Mouse (Mus musculus) gastrocnemius, postnatal 10 days (tissue): ENCODE data around the gene Tmem167. TPM values are rescaled to one million over a fixed set of nuclear protein-coding genes. Genes with fewer than 3 reads are reported as not detected.
"Not testable (repeated sequence)": the region's sequence is repeated elsewhere in the genome, so short reads cannot be mapped to it uniquely, and the experiment has no call there.

ENCODE experiments used
- DNase-seq: peaks from one replicate; pipeline ENCODE4 v3.0.0; 2021; ENCODE audit warnings: mixed read lengths
- long read RNA-seq, 2 experiments: library from polyadenylated mRNA; stranded (forward); transcript quantifications; one replicate each; pipeline ENCODE4 v2.0.0; 2021
- total RNA-seq, 2 experiments: library from RNA; stranded (reverse); gene quantifications; 2 replicates each; pipeline ENCODE4 v1.2.3; 2021

Gene Tmem167
- total RNA-seq, result 10 to 100 TPM; 12.3 to 14.5 TPM
- long read RNA-seq, experiment 1, full-length matches to known transcripts, result 54 of 64 reads
- long read RNA-seq, experiment 1, partial matches to known transcripts, result 4 of 64 reads
- long read RNA-seq, experiment 1, other reads (novel, unspliced or antisense), result 6 of 64 reads
- long read RNA-seq, experiment 2, full-length matches to known transcripts, result 40 of 45 reads
- long read RNA-seq, experiment 2, partial matches to known transcripts, result 2 of 45 reads
- long read RNA-seq, experiment 2, other reads (novel, unspliced or antisense), result 3 of 45 reads

DNA sequence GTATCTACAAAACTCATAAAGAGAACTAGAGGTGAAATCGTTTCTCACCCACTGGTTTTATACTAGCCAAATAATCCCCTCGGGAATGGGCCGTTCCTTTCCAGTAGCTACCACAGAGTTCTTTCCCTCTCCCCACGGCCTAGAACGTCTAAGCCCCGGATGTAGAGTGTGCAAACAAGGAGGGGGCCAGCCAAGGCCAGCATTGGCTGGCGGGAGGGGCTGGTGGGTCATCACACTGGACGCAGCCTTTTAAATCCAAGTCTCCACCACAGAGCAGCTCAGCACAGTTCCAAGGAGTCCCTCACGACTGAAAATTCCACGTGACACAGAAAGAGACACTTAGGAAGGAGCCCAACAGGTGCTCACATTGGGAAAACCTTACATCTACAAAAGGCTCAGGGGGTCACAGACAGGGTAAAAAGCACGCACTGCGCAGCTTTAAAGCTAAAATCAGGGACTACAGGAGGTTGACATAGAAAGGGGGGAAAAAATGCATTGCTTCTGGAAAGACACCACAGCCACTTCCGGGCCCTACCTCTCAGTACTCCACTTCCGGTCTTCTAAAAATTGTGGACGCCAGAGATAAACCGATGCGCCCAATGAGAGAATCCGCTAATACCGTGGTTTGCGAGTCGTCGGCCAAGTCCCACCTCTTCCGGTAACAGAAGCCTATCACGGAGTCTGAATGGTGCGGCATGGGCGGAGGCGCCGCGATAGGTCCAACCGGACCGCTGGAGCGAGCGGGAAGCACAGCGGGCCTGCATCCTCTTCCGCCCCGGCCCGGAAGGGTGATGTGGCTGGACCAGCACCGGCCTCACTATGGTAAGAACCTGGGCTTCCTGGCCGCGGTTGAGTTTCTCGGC is at the start of gene Tmem167, which contains the start of gene Xrcc4:
Gene Tmem167, plus strand, starts transcription at position 162 of the 863 bp plus-strand sequence.
Gene Xrcc4, minus strand, starts transcription at position 647 of the 863 bp plus-strand sequence.
- DNase-seq, result peak; percentile 94

DNA sequence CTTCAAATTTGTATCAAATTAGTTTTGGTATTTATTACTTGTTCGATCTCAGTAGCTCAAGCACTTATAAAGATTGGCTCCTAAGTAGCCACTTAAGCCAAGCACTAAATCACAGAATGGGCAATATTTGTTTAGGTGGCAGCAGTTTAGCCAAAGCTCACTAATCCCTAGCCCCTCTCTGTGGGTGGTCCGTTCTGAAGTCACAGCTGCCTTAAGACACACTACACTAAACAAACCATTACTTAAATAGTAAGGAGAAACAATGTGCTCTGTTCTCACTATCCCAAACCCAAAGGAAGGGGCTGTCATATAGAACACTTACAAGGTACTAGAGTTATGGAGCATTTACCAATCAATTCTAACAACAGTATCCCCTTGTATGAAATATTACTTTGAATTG is 49.3 kb upstream of the Tmem167 start:
- DNase-seq, result no peak

GRCm38 (mm10) chr13:90051735-90052134 is 37.2 kb upstream of the Tmem167 start:
- DNase-seq, result no peak

GRCm38 (mm10) chr13:90052408-90052807 is 36.5 kb upstream of the Tmem167 start:
- DNase-seq, result no peak

GRCm38 (mm10) chr13:90061877-90062276 is 27.0 kb upstream of the Tmem167 start:
- no peak for DNase-seq

GRCm38 (mm10) chr13:90089825-90090183 is 881 bp downstream of the Tmem167 start:
- no peak for DNase-seq

DNA sequence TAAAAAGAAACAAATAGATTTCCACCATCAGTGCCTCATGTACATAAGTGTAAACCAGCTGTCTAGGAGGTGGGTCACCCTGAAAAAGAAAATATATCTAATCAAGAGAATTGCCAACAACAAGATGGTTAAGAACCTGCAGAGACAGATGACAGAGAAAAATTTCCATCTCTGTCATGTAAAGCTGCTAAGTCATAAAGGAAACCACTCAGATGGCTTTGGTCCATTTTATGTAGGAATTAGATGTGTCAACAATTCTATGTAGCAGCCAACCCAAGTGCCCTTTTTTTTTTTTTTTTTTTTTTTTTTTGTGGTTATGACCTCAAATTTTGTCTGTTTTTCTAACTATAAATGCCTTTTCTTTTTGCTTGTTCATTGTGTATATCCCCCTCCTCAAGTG is 12.6 kb downstream of the Tmem167 start:
- DNase-seq, result no peak

DNA sequence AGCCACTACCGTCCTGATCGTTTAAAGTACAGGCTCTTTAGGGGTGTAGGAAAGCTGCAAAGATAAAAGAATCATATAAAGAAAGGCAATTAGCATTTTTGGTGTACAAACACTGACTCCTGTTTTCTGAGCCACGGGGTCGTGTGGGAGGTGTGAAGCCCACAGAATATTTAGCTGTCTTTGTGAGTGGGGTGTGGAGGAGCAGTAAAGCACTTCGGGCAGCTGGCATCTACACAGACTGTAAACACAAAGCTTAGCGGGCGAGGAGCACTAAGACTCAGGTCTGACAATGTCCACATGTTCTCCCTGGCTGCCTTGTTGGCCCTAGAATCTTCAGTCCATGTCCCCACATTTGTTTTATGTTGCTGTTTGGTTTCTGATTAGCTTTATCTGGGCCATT is 17.2 kb downstream of the Tmem167 start:
- no peak for DNase-seq

DNA sequence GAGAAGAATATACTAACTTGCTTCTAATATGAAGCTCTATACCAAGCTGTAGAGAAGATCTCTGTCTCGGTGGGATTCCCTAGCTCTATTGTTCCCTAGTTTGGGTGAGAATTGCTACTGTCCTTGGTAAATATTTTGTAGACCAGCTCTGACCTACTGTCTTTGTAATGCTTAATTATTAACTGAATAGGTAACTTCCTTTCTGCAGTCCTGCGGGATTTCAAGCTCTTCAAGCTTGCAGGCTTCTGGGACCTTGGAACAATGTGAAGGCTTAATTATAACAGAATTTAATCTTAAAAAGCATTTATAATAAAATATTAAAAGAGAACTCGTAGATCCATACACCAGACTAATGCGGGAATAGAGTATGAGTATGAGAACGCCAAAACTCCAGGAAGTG is 19.8 kb downstream of the Tmem167 start:
- not testable (repeated sequence) for DNase-seq

DNA sequence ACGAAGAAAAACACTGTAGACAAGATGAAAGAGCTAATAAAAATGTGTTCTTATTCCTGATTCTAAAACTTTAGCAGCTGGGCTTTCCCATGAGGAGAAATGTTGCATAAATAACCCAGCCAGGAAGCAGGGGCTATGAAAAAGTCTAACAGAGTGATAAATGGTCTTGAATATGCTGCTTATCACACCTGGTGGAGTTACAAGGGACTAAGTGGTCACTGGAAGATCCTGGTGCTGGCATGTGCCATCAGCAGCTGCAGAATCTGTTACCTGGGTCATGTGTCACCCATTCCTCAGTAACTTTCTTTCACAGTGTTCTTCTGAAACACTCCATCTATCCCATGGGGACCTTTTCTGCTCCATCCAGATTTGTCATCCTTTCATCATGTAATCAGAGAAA is 22.8 kb downstream of the Tmem167 start:
- DNase-seq, result no peak

GRCm38 (mm10) chr13:90136156-90136910 is 47.4 kb downstream of the Tmem167 start:
- DNase-seq, result peak; percentile 62

DNA sequence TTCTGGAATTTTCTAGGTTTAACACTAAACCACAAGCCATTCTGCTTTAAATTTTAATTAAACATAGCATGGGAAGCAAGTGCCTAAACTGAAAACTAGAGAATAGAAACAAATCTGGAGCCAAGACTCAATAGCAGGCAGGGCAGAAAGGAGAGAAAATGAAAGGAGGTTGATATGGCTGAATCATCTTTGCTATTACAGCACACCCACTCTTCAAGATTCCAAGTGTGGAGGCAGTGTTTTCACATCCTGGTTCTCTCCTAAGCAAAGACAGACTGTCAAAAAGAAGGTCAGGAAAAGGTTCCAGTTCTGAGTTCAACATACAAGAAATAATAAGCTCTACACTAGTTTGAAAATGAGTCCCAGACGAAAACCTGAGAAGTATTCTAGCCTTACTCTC is 52.8 kb downstream of the Tmem167 start:
- no peak for DNase-seq

GRCm38 (mm10) chr13:90143245-90143644 is 54.3 kb downstream of the Tmem167 start:
- DNase-seq, result no peak

GRCm38 (mm10) chr13:90151881-90152280 is 63.0 kb downstream of the Tmem167 start:
- no peak for DNase-seq

DNA sequence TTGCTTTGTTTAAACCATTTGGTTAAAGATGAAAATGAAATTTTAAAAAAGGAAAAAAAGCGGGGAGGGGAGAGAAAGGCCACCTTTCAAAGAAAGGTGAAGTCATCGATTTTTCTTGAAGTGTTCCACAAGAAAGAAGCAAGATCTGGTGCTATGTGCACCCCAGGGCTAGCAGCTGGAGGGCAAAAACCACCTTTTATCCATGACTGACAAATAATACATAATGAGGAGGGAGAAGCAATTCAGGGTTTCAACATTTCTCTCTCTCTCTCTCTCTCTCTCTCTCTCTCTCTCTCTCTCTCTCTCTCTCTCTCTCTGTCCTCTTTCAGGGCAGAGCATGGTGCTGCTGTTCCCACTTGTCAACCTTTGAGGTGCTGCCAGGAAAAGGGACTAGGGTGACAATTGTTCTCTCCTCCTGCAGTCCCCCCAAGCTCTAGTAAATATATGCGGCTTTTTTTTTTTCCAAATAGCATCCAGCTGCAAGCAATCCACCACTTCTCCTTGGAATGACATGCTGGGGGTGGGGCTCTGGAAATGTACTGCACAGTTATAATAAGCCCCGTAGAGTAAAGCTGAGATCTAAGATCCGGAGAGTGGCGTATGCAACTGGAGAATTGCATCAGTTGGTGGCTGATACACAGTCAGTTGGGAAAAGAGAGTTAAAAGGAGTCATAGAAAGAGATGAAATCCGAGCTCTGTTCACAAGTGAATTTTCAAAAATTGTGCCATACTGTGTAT is 63.8 kb downstream of the Tmem167 start:
- no peak for DNase-seq

GRCm38 (mm10) chr13:90164147-90164546 is 75.2 kb downstream of the Tmem167 start:
- DNase-seq, result no peak

GRCm38 (mm10) chr13:90167044-90167443 is 78.1 kb downstream of the Tmem167 start:
- DNase-seq, result no peak

DNA sequence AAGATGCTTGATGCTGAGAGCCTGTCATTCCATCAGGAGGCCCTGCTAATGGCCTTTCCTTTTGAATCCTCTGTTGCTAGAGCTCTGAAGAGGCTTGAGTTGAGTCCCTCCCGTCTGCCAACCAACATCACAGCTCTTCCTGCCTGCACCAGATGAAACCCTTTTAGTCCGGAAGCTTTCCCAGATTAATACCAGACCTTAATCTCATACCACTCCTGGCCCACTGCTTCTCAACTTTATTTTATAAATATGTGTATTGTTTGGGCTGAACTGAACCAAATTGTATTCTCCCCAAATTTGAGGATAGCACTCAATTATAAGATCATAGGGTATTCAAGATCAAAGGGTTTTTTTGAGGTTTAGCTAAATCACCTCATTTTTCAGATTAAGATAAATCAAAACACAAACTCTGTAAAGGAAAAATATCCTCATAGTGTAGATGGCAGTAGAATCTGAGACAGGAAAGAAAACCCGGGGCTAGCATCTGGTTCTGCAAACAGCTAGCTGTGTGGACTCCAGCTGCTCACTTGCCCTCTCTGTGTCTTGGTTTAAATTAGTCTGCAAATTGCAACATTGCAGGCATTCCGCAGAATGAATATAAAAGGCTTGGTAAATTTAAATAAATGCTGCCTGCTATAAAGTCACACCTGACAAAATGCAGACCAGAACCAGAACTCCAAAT is 81.3 kb downstream of the Tmem167 start:
- DNase-seq, result no peak

DNA sequence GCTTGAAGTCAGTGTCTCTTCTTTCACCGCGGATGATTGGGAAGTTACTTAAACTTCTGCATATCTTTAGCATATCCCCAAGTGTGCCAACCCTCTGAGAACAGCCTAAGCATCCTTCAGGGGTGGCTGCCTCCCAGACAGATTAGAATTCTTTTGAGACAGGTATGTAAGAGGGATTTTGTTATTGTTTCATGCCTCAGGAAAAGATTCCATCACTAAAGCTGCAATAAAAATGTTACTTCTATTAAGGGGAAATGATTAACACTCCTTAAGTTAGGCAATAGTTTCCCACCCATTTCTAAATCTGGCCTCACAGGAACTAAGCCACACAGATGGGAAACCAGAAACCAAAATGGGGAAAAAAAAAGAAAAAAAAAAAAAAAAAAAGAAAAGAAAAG is 81.9 kb downstream of the Tmem167 start:
- DNase-seq, result no peak

- no peak for DNase-seq
Observed at GRCm38 (mm10) chr13:90171390-90171789, 82.5 kb downstream of the Tmem167 start.

GRCm38 (mm10) chr13:90175662-90176061 is 86.7 kb downstream of the Tmem167 start:
- DNase-seq, result no peak
